Mouse (Mus musculus) frontal cortex, adult 2 months (tissue): ENCODE data around the gene Tmprss13. TPM values are rescaled to one million over a fixed set of nuclear protein-coding genes. Genes with fewer than 3 reads are reported as not detected.

ENCODE experiments used
- DNase-seq, 2 experiments: peaks; one replicate each; pipeline ENCODE4 v3.0.0; 2022; ENCODE audit warnings: low spot score in 1 of 2; ENCODE audit errors: extremely low spot score in 1 of 2
- polyA plus RNA-seq: library from polyadenylated mRNA; depleted of rRNA; stranded (reverse); fragments of >200 nt; gene quantifications from 2 replicates; pipeline ENCODE4 v1.2.3, GENCODE M21; 2012; rRNA removed

Gene Tmprss13
- polyA plus RNA-seq, result not detected in 2 replicates

- DNase-seq, result no peak
These were observed at the start of gene Tmprss13 for GRCm38 (mm10) chr9:45318855-45319254. Tmprss13 (plus strand) TSS chr9:45319100.

GRCm38 (mm10) chr9:45272213-45272612, 46.7 kb upstream of the Tmprss13 start:
- no peak for DNase-seq

GRCm38 (mm10) chr9:45274218-45274617, 44.7 kb upstream of the Tmprss13 start:
- no peak for DNase-seq

GRCm38 (mm10) chr9:45274635-45275034, 44.3 kb upstream of the Tmprss13 start:
- no peak for DNase-seq

GRCm38 (mm10) chr9:45280059-45280458, 38.8 kb upstream of the Tmprss13 start:
- DNase-seq, result no peak

- DNase-seq, result no peak
These were observed 38.0 kb upstream of the Tmprss13 start for GRCm38 (mm10) chr9:45280891-45281290.

- DNase-seq, result no peak
These were observed 36.4 kb upstream of the Tmprss13 start for GRCm38 (mm10) chr9:45282466-45282865.

GRCm38 (mm10) chr9:45291481-45292168, 27.3 kb upstream of the Tmprss13 start:
- DNase-seq, result no peak

- DNase-seq, result no peak
These were observed 24.5 kb upstream of the Tmprss13 start for GRCm38 (mm10) chr9:45294210-45295011.

GRCm38 (mm10) chr9:45299231-45300006, 19.5 kb upstream of the Tmprss13 start:
- peak in 1 of 2 experiments; percentile 28 for DNase-seq

- DNase-seq, result peak; percentile 91 to 100
These were observed 18.3 kb upstream of the Tmprss13 start for GRCm38 (mm10) chr9:45300422-45301104.

- DNase-seq, result no peak
These were observed 17.1 kb upstream of the Tmprss13 start for GRCm38 (mm10) chr9:45301771-45302170.

GRCm38 (mm10) chr9:45306746-45307410, 12.0 kb upstream of the Tmprss13 start:
- no peak for DNase-seq

- DNase-seq, result no peak
These were observed 10.4 kb upstream of the Tmprss13 start for GRCm38 (mm10) chr9:45308521-45308920.

- DNase-seq, result no peak
These were observed 7.0 kb upstream of the Tmprss13 start for GRCm38 (mm10) chr9:45311858-45312257.

- no peak for DNase-seq
These were observed 5.0 kb upstream of the Tmprss13 start for GRCm38 (mm10) chr9:45313913-45314312.

GRCm38 (mm10) chr9:45317635-45318034, 1.3 kb upstream of the Tmprss13 start:
- no peak for DNase-seq

- no peak for DNase-seq
These were observed 2.6 kb downstream of the Tmprss13 start for GRCm38 (mm10) chr9:45321465-45321864.

GRCm38 (mm10) chr9:45321946-45322430, 3.1 kb downstream of the Tmprss13 start:
- no peak for DNase-seq

GRCm38 (mm10) chr9:45326390-45326789, 7.5 kb downstream of the Tmprss13 start:
- DNase-seq, result no peak
